Mouse (Mus musculus) stomach, postnatal 0 days (tissue): Measurements from ENCODE around the gene Syngr2. TPM values are rescaled to one million over a fixed set of nuclear protein-coding genes. Genes with fewer than 3 reads are reported as not detected.
A peak's percentile ranks its signal among the peaks of the same experiment; 100 is the strongest.

Experiments used
- ATAC-seq: fragments of 200-750 bp; cut with Nextera tagmentation; 2 replicates; pipeline ENCODE4 v1.8.0; 2017; ENCODE audit not compliant: low FRiP score, low TSS enrichment
- DNase-seq: peaks from one replicate; pipeline ENCODE4 v3.0.0-alpha.2; 2016; ENCODE audit warnings: low spot score
- H3K27ac ChIP-seq: fragments of 300-500 bp; sonication (generic); replicated peaks from 2 replicates; pipeline ENCODE4 v1.5.1; 2014; ENCODE audit warnings: mild to moderate bottlenecking, control low read depth
- H3K27me3 ChIP-seq: fragments of 300-500 bp; sonication (generic); 2 replicates; pipeline ENCODE4 v1.6.1; 2014; ENCODE audit warnings: low read length; ENCODE audit not compliant: control insufficient read depth, insufficient read depth
- H3K36me3 ChIP-seq: fragments of 300-500 bp; sonication (generic); 2 replicates; pipeline ENCODE4 v1.6.1; 2014; ENCODE audit warnings: low read length, mixed read lengths; ENCODE audit not compliant: control insufficient read depth, insufficient read depth
- H3K4me1 ChIP-seq: fragments of 300-500 bp; sonication (generic); replicated peaks from 2 replicates; pipeline ENCODE4 v1.6.1; 2014; ENCODE audit warnings: antibody characterized with exemption; ENCODE audit not compliant: control insufficient read depth, insufficient read depth
- H3K4me2 ChIP-seq: fragments of 300-500 bp; sonication (generic); replicated peaks from 2 replicates; pipeline ENCODE4 v1.6.1; 2014; ENCODE audit warnings: low read depth, mild to moderate bottlenecking, control low read depth, moderate library complexity
- H3K4me3 ChIP-seq: fragments of 300-500 bp; sonication (generic); 2 replicates; pipeline ENCODE4 v1.5.1; 2014; ENCODE audit warnings: low read depth, low read length, control low read depth
- H3K9ac ChIP-seq: fragments of 300-500 bp; sonication (generic); 2 replicates; pipeline ENCODE4 v1.6.1; 2014; ENCODE audit warnings: mild to moderate bottlenecking, low read length, control low read depth, mixed read lengths
- H3K9me3 ChIP-seq: fragments of 300-500 bp; sonication (generic); 2 replicates; pipeline ENCODE4 v1.6.1; 2016; ENCODE audit warnings: low read length; ENCODE audit not compliant: control insufficient read depth
- CTCF ChIP-seq: IDR thresholded peaks from 2 replicates; pipeline ENCODE4 v1.5.1; 2016; ENCODE audit warnings: antibody characterized with exemption, low read depth, mild to moderate bottlenecking, moderate library complexity
- EP300 ChIP-seq: optimal IDR thresholded peaks from 2 replicates; pipeline ENCODE3; 2016; ENCODE audit warnings: antibody characterized with exemption
- WGBS: fragments of 180-500 bp; shearing (Covaris S2); extraction: QIAGEN DNeasy Blood & Tissue Kit; methylation state at CpG from one replicate; pipeline ENCODE4 v1.1.7; 2014; 5-methylcytosine and 5-hydroxymethylcytosine counted together
- polyA plus RNA-seq: library from polyadenylated mRNA; unstranded; fragments of >200 nt; fragmentation: Nextera tagmentation; extraction: Ambion mirVana; gene quantifications from 2 replicates; pipeline ENCODE4 v1.2.1, GENCODE M21; 2015

The Syngr2 gene
- polyA plus RNA-seq, 1 experiment from 2014 or later = 165 TPM

- H3K9me3 ChIP-seq = no peaks in the 10 kb centered on the region
- H3K4me2 ChIP-seq = peak within 1 kb of the TSS; percentile 89
- TF ChIP-seq EP300 = no peak
- no peak; the same call in 1 of the 2 replicates for TF ChIP-seq CTCF
- H3K27ac ChIP-seq = peak within 1 kb of the TSS; percentile 96
- peak within 1 kb of the TSS; percentile 61 for H3K4me3 ChIP-seq
- DNase-seq (peak; percentile 98), ATAC-seq (peak; percentile 93)
- H3K4me1 ChIP-seq = peaks cover 9% of the 10 kb centered on the region; the same call in 1 of the 2 replicates
- H3K36me3 ChIP-seq = no peaks in the 10 kb centered on the region
- H3K27me3 ChIP-seq = no peaks in the 10 kb centered on the region
- 0% methylated on average over 51 of the region's 51 CpGs for WGBS
- peak within 1 kb of the TSS; percentile 80 for H3K9ac ChIP-seq
Observed at GRCm38 (mm10) chr11:117848985-117849671, 39.7 kb downstream of the Syngr2 start, which contains the start of gene Birc5. Birc5 (plus strand) TSS chr11:117849251.

GRCm38 (mm10) chr11:117852875-117853274, 43.4 kb downstream of the Syngr2 start:
- no peak overlapping the region for H3K4me2 ChIP-seq
- no peak for TF ChIP-seq EP300
- TF ChIP-seq CTCF = no peak

GRCm38 (mm10) chr11:117854241-117854640, 44.8 kb downstream of the Syngr2 start:
- 93% methylated on average over 9 of the region's 9 CpGs for WGBS
- DNase-seq (no peak), ATAC-seq (no peak)
- Histone ChIP-seq H3K9me3 (no peaks in the 10 kb centered on the region), H3K4me1 (peaks cover 3% of the 10 kb centered on the region; the same call in 1 of the 2 replicates), H3K4me3 (no peak overlapping the region), H3K36me3 (no peaks in the 10 kb centered on the region; the same call in 1 of the 2 replicates), H3K4me2 (no peak overlapping the region), H3K9ac (no peak overlapping the region), H3K27ac (no peak overlapping the region), H3K27me3 (no peaks in the 10 kb centered on the region)
- no peak for TF ChIP-seq EP300
- TF ChIP-seq CTCF = no peak

More at GRCm38 (mm10) chr11:117852875-117853274, 43.4 kb downstream of the Syngr2 start:
- no peaks in the 10 kb centered on the region; the same call in 1 of the 2 replicates for H3K36me3 ChIP-seq
- no peak overlapping the region for H3K4me3 ChIP-seq
- ATAC-seq (no peak), DNase-seq (no peak)
- peaks cover 9% of the 10 kb centered on the region; the same call in 1 of the 2 replicates for H3K4me1 ChIP-seq
- H3K27me3 ChIP-seq = no peaks in the 10 kb centered on the region
- H3K9ac ChIP-seq = no peak overlapping the region
- no peaks in the 10 kb centered on the region for H3K9me3 ChIP-seq
- WGBS = 75% methylated on average over 3 of the region's 3 CpGs
- no peak overlapping the region for H3K27ac ChIP-seq

- Histone ChIP-seq H3K27ac (no peak overlapping the region), H3K4me3 (no peak overlapping the region), H3K4me1 (peaks cover 1% of the 10 kb centered on the region; the same call in 1 of the 2 replicates), H3K27me3 (no peaks in the 10 kb centered on the region), H3K9ac (no peak overlapping the region), H3K36me3 (no peaks in the 10 kb centered on the region; the same call in 1 of the 2 replicates), H3K4me2 (no peak overlapping the region), H3K9me3 (no peaks in the 10 kb centered on the region)
- 98% methylated on average over 5 of the region's 5 CpGs for WGBS
- ATAC-seq = no peak
- no peak for TF ChIP-seq EP300
- no peak for DNase-seq
Observed at GRCm38 (mm10) chr11:117855360-117855759, 45.9 kb downstream of the Syngr2 start.

GRCm38 (mm10) chr11:117855975-117856374, 46.5 kb downstream of the Syngr2 start:
- Histone ChIP-seq H3K9ac (no peak overlapping the region), H3K4me1 (no peaks in the 10 kb centered on the region), H3K27ac (no peak overlapping the region), H3K4me2 (no peak overlapping the region), H3K4me3 (no peak overlapping the region), H3K27me3 (peaks cover under 1% of the 10 kb centered on the region; the same call in 1 of the 2 replicates), H3K9me3 (no peaks in the 10 kb centered on the region), H3K36me3 (no peaks in the 10 kb centered on the region; the same call in 1 of the 2 replicates)
- no peak for TF ChIP-seq CTCF
- TF ChIP-seq EP300 = no peak
- WGBS = 92% methylated on average over 1 of the region's 1 CpGs
- no peak for ATAC-seq
- no peak for DNase-seq

GRCm38 (mm10) chr11:117857462-117857861, 48.0 kb downstream of the Syngr2 start:
- DNase-seq (no peak), ATAC-seq (no peak)
- H3K4me1 ChIP-seq = no peaks in the 10 kb centered on the region
- H3K27me3 ChIP-seq = peaks cover 3% of the 10 kb centered on the region; the same call in 1 of the 2 replicates
- H3K36me3 ChIP-seq = no peaks in the 10 kb centered on the region; the same call in 1 of the 2 replicates
- no peak overlapping the region for H3K9ac ChIP-seq
- H3K4me3 ChIP-seq = no peak overlapping the region
- no peak for TF ChIP-seq EP300
- H3K4me2 ChIP-seq = no peak overlapping the region
- H3K27ac ChIP-seq = no peak overlapping the region
- WGBS = 93% methylated on average over 10 of the region's 10 CpGs
- H3K9me3 ChIP-seq = no peaks in the 10 kb centered on the region
